Mouse (Mus musculus): ENCODE data around the gene Tmem163.

Tmem163 gene

DNA sequence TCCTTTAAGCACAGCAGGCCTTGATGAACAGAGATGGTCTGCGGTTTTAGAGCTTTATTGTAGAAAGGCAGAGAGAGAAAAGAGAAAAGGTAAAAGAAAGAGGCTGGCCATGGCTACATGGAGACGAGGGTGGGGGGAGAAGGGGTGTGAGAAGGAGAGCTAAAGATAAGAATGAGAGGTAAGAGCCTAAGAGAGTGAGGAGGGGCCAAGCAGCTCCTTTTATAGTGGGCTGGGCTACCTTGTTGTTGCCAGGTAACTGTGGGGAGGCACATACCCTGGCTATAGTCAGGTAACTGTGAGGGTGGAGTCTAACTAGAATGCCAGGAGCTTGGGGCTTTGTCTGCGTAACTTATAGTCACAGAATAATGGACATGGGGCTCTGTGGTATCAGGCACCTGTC is 110.7 kb downstream of the Tmem163 start:
- DNase-seq (ENCODE audit: low spot score in 2 of 2), result no peak

DNA sequence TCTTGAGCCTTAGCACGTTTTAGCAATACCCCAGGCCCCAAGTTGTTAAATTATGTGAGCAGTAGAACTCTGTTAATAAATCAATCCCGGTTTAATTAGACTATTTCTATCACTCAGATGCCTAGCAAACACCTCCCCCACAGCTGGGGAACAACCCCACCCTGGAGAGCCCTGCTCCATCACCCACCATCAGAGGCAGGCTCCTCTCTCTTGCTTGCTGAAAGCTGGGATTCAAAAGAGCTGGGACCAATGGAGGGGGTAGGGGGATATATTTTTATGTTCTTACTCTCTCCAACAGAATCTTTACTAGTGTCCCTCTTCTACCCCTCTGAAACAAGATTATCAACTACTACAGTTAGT is 122.9 kb downstream of the Tmem163 start:
- no peak for DNase-seq (ENCODE audit: low spot score in 2 of 2)

DNA sequence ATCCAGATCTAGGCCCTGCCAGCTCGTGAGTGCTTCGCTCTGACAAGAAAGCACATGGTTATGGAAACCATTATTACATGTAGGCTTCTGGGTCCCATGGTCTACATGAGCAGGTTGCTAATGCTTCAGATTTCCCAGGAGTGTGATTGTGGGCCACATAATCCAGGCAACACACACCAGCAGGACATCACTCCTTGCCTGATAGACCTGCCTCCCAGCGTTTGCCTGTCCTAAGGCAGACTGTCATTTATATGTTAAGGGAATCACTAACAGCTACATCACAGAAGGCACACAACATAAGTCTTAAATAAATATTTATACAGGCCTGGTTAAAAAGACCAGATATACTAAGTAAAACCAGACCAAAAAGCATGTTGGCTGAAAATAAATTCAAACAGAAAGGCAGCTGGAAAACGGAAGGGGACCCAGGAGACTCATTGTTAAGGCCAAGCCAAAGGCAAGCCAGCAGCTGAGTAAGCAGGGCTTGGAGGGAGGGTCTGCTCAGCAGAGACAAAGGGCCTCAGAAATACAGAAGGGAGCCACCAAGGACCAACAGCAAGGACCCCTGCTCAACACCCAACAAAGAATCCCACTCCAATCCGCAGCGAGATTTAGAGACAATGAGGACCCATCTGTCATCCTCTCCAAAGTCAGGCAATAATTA is 123.4 kb downstream of the Tmem163 start:
- DNase-seq (ENCODE audit: low spot score in 2 of 2), result no peak

DNA sequence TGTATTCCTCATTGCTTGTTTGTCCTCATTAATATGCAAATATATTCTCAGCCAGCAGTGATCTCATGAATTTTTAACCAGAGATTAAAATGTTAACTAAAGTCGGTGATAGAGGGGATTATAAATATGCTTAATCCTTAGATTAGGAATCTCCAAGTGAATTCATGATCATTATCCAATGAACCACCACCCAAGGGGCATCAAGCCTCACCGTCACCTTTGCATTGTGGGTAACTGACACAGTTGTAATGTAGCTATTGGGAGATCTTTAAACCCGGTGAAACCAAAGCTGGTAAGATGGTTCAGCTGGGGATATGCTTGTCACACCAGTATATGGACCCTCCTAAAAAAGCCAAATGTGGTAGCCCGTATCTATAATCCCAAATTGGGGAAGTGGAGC is 131.3 kb downstream of the Tmem163 start:
- DNase-seq (ENCODE audit: low spot score in 2 of 2), result no peak

DNA sequence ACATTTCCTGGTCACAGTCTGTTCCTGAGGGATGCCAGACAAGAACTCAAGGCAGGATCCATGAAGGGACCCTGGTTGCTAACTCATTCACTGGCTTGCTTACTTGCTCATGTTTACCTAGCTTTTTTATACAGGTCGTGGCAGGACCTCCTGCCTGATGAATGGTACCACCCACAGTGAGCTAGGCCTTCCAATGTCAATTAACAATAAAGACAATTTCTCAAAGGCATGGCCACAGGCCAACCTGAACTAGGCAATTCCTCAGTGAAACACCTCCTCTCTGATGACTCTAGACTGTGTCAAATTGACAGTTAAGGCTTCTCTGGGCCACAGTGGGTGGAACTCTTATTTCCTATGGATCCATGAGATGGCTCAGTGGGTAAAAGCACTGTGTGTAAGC is 136.6 kb downstream of the Tmem163 start:
- no peak for DNase-seq (ENCODE audit: low spot score in 2 of 2)

DNA sequence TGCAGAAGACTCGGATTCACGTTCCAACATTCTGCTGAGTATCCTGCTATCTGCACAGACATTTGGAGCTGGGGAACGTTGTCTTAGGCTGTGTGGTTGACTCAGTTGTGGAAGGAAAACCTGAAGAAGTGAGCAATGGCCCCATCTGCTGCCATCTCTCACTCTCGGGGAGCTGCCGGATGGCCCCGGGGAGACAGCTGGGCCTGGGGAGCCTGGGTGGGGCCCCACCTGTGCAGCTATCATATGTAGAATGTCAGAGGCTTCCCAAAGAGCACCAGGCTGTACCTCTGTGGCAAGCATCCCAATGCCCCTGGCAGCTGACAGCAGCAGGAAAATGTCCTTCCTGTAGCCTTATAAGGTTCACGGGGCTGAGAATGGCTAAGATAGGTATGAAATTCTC is 137.4 kb downstream of the Tmem163 start:
- DNase-seq (ENCODE audit: low spot score in 2 of 2), result peak in 1 of 2 experiments; percentile 4

DNA sequence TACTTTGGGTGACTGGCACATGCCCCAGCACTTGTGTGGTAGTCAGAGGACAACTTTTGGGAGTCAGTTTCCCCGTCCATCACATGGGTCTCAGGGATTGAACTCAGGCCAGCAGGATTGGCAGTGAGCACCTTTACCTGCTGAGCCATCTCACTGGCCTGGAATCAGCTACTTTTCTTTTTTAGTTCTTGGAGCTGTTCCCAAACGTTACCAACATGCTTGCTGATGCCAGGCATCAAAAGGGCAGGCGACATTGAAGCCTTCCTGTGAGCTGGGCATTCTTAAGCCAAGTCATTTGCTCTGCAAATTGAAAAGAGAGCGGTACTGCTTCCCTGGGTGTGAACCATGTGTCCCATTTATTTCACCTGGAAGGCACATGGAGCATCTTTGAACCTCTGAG is 137.8 kb downstream of the Tmem163 start:
- no peak for DNase-seq (ENCODE audit: low spot score in 2 of 2)

DNA sequence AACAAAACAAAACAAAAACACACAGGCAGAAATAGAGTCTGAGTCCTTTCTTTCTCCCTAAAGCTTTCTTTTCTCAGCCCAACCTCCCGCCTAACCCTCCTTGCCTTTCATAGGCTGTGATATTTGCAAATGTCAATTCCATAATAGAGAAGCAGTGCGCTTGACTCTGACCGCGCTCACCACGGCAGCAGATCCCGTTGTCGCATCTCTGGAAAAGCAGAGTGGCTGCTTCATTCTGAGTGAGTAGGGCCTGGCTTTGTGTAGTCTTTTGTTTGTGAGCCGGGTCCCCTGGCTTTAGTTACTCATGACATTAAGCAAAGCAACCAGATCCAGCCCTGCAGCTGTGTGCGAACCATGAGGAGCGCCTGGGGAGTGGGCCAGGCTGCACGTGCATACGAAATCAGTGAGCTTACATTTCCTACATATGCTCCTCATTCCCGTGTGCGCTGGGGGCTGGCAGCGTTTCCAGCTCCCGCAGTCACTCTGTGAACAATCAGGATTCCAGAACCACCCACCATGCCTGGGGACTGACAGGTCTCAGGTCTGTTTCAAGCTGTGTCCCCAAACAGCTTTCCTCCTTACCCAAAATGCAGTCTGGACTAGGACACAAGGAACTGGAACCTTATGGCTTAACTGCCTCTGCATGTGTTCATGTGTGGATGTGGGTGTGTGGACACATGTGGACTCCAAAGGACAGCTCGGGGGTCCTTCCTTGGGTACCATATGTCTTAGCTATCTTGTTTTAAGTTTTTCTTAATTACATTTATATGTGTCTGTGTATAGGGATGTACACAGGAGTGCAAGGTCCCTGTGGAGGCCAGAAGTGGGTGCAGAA is 141.9 kb downstream of the Tmem163 start:
- DNase-seq (ENCODE audit: low spot score in 2 of 2), result peak in 1 of 2 experiments; percentile 11

DNA sequence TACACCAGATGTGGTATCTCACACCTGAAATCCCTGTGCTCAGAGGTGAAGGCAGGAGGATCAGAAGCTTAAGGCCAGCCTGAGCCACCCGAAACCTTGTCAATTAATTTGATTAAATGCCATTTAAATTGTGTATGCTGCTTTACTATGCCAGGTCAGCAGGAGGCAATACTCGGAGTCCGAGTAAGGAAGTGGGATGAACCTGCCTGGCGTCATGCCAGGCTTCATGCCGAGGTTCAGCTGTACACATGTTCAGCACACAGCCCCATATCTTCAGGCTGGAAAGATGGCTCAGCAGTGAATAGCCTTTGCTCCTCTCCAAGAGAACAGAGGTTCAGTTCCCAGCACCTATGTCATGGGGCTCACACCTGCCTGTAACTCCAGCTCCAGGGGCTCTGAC is 142.9 kb downstream of the Tmem163 start:
- DNase-seq (ENCODE audit: low spot score in 2 of 2), result no peak

DNA sequence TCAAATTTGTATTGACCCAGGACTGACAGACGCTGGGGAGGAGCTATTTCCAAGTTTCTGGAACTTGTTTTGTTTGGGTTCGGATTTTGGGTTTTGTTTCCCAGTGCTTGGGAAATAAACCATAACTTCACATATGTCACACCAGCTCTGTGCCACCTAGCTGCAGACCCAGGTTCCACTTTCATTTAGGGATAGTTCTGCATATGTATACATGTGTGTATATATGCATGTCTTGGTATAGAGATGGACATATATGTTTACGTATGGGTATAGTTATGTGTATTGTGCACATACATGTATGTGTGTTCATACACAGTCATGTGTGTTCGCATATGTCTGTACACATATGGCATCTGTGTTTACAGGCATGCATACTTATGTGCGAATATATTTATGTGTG is 147.6 kb downstream of the Tmem163 start:
- DNase-seq (ENCODE audit: low spot score in 2 of 2), result no peak

DNA sequence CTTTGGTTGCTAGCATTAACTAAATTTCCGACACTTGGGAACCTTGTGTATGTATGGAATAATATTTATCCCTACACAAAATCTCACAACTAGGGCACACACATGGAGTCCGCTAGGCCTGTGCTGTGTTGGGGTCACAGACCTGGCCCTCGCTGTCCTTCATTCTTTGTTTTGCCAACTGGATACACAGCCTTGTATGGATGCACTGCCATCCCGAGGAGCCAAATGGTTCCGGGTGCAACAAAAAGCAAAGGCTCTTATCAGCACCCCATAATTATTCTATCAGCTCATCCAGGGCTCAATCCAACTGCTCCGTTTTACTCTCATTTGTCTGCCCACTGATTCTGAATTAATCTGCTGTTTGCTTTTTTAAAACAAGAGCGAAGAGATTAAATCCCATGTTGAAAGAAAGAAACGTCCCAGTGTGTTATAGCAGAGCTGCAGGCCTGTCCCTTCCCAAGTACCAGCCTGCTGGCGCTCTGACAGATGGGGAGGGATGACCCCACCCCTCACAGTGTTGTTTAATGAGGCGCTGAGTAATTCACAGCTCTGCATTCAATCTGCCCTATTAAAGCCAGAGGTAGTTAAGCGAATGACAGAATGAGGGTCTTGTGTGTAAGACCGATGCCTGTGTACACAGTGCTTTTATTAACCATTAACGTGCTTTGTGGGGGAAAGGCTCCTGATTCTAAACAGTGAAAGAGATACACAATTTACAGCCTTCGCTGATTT is 148.3 kb downstream of the Tmem163 start:
- DNase-seq (ENCODE audit: low spot score in 2 of 2), result peak in 1 of 2 experiments; percentile 32

DNA sequence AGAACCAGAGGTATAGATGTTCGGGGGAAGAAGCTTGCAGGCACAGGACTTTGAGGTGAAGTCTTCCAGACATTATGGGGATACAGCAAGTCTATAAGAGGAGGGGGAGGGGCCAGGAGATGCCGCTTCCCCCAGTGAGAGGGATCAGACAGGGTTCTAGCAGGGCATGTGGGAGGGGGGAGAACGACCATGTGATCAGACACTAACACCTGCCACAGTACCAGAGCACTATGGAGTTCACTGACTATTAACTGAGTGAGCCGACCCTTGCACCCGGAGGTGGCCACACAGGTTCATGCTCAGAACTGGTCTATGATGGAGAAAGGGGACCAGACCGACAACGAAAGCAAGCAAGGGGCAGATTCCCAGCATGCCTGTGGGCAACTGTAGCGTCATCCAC is 156.0 kb downstream of the Tmem163 start:
- DNase-seq (ENCODE audit: low spot score in 2 of 2), result no peak

DNA sequence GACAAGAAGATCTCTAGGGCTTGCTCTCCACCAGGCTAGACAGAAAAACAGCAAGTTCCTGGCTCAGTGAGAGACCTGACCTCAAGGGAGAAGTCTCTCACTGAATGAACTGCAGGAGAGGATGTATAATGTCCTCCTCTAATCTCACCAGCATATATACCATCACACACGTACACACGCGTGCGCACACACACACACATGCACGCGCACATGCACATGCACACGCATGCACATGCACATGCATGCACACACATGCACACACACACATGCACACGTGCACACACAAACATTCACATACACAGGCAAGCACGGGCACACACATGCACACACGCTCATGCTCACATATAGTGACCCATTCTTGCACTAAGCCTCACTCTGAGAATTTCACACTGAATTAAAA is 164.5 kb downstream of the Tmem163 start:
- DNase-seq (ENCODE audit: low spot score in 2 of 2), result no peak

DNA sequence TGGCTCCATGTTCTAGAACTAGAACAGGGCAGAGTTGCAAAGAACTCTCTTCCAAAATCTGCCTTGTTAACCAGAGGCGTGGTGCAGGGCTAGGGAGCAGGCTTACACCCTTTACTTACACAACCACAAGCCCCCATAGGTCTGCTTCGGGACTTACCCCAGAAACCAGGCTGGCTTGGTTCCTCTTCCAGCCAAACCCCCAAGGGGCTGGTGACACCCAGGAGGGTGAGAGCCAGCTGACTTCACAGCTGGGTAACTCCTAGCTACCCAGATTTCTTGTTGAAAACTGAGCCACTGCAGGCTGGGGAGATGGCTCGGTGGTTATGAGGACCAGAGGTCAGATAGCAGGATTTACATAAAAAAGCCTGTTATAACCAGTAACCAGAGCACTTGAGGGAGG is 164.9 kb downstream of the Tmem163 start:
- no peak for DNase-seq (ENCODE audit: low spot score in 2 of 2)

DNA sequence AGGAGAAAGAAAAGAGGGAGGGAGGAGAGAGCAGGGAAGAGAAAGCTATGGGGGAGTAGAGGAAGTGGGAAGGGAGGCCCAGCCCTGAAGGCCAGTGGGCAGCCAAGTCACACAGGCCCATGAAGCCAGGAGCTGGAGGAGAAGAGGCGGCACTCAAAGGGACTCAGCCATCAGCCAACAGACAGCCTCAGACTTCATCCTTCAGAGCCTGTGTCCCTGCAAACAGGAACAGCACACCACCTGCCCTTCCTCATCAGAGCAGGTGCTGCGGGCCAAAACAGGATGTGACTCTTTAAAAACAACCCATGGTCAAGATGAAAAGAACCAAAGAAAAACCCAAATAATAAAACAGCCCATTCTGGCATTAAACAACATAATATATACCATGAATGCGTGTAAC is 165.7 kb downstream of the Tmem163 start:
- no peak for DNase-seq (ENCODE audit: low spot score in 2 of 2)

DNA sequence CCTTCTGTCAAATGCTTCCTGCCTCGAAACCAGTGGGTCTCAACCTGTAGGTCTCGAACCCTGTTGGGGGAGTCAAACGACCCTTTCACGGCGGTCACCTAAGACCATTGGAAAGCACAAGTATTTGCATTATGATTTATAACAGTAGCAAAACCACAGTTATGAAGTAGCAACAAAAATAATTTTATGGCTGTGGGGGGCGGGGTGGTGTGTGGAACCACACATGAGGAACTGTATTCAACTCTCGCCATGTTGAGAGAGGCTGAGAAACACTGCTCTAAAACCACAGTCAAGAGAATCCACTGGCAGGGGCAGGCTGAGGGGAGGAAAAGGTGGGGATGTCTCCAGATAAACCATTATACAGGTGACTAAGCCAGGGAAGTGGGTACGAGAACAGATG is 166.2 kb downstream of the Tmem163 start:
- DNase-seq (ENCODE audit: low spot score in 2 of 2), result no peak

DNA sequence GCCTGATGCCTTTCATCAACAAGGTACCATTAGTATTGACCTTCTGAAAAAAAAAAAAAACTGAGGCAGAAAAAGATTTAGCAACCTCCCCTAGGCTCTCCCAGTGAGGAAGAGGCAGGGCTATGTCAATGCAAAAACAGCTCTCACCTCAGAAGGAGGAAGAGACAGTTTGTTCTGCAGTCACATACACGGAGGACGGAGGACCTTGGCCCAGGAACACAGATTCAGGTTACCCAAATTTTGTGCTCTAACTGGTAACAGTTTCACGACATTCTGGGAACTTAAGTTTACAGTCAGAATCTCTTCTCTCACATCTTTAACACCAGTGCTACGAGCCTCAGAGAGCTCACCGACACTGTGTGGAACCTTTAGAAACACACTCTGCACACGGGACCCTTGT is 166.6 kb downstream of the Tmem163 start:
- DNase-seq (ENCODE audit: low spot score in 2 of 2), result no peak

DNA sequence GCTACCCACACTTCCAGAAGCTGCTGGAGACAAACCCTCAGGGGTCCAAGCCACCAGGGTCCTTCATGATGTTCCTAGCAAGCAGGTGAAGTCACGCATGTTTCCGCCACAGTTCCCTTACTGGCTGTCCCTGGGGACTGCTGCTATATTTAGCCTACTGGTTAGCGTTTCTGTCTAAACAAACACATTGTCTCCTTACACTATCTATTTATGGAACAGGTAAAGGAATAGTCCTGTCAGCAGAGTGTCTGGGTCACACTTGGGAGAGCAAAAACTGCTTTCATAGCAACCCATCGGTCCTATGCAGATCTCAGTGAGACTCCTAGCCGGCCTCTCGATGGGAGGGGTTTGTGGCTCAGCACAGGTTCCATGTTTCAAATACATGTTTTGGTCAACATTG is 168.0 kb downstream of the Tmem163 start:
- no peak for DNase-seq (ENCODE audit: low spot score in 2 of 2)

DNA sequence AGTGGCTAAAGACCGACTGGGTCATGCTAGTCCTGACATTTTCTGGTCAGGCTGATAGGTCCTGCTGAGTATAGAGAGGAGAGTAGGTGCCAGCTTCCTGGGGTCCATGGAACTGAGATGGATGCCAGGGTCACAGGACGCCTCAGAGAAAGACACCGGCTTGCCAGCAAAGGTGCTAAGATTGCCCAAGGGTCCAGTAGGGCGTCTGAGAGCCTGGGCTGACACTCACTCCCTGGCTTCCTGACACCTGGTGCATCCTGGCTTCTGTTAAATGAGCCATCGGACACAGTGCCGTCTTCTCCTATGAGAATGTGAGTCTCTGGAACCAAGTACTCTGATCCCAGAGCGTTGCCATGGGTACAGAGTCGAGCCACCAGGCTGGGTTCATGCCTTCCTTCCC is 170.4 kb downstream of the Tmem163 start:
- DNase-seq (ENCODE audit: low spot score in 2 of 2), result no peak

DNA sequence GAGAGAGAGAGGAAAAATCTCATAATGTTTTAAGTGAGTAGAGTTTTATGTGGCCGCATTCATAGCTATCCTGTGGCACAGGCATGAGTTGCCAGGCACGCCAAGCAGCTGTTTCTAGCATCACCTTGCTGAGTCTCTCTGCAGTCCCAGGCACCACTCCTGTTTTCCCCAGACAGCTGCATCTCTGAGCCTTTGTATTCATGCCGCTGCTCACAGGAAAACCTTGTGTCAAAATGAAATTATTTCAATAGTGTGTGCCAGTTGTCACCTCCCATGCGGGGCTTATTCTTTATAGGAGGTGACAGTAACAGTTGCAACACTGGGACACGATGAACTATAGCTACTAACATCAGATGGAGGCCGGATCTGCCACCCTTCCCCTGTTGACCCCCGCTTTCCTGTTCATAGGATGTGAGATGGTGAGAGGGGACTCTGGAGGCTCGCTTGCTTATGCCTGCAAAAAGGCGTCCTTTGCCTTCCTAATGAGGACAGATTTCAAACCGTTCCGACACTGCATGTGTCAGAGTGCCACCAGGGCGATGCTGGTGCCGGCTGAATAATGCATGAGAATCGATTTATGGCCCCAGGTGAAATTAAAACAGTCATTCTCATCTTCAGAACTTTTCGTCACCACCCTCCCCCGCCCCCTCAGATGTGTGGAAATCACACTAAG is 171.1 kb downstream of the Tmem163 start:
- no peak for DNase-seq (ENCODE audit: low spot score in 2 of 2)

DNA sequence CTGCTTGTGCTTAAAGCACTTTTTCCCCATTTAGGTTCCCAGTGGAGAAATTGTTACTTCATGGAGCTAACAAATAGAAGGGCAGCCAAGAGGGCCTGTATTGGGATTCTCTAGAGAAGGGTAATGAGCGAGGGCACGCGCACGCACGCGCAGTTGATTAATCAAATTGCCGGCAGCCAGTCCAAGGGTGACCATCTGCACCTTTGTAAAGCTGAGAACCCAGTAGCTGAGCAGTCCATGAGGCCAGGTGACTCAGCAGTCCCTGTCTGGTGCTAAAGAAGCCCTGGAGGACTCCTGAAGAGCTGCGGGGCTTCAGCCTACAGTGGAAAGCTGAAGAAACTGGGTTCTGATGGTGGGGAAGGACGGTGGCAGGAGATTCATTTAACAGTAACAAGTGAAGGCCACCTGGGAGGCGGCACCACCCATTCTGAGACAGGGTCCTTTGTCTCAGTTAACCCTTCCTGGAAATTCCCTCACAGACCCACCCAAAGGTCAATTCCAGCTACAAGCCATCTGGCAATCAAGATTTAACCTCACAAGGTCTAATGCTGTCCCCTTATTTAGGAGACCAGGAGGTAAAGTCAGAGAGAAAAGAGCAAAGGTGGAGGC is 172.2 kb downstream of the Tmem163 start:
- DNase-seq (ENCODE audit: low spot score in 2 of 2), result no peak

DNA sequence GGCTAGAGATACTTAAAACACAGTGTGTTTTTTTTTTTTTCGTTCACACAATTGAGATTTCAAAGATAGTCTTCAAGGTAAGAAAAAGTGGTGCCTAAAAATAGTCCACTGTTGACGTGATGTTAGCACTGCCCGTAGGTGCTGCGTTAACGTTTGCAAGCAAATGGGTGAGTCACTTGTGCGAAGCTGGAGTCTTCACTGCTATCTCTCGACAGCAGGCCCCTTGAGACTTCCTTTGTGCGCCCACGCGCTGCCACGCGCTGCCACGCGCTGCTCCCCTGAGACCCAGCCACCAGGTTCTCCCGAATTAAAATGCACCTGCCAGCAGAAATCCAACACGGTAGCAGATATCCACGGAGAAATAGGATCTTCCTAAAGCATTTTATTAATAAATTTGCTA is 178.6 kb downstream of the Tmem163 start:
- peak in 1 of 2 experiments; percentile 11 for DNase-seq (ENCODE audit: low spot score in 2 of 2)
